Mouse (Mus musculus) kidney, adult 2 months (tissue): ENCODE measurements at regions not wholly inside any gene's neighbourhood (a gene's known extent, or its start where the extent isn't known, plus 50 kb on each side); places are given as distances from the start of the nearest gene placed in this dataset.

Experiments used
- CTCF ChIP-seq: fragments of 200-500 bp; conservative IDR thresholded peaks from 2 replicates; pipeline ENCODE4 v1.5.1; 2011; ENCODE audit warnings: low read depth, mild to moderate bottlenecking, control low read depth, low read length, moderate library complexity, mixed read lengths; ENCODE audit not compliant: insufficient read depth, insufficient read length
- POLR2A ChIP-seq: fragments of 200-500 bp; IDR thresholded peaks from one replicate; pipeline ENCODE4 v1.6.1; 2011; ENCODE audit warnings: low read depth, low read length, control low read depth

- TF ChIP-seq CTCF (no peak), POLR2A (no peak)
These were observed 93.7 kb upstream of the Ywhaq start for GRCm38 (mm10) chr12:21511043-21511665.
